Mouse (Mus musculus): ENCODE results near the gene Zbed4. TPM values are rescaled to one million over a fixed set of nuclear protein-coding genes. Genes with fewer than 3 reads are reported as not detected.

Zbed4 gene
- polyA plus RNA-seq, 1 experiment from 2014 or later: 18.4 TPM

Other genes starting within 250 kb of the Zbed4 start
- gene Zdhhc25, start 151.4 kb upstream of the Zbed4 start, polyA plus RNA-seq (2014; fragmentation: Nextera tagmentation; extraction: Ambion mirVana): not detected in 2 replicates
- gene Brd1, start 17.4 kb upstream of the Zbed4 start, polyA plus RNA-seq (2014; fragmentation: Nextera tagmentation; extraction: Ambion mirVana): 20.3 and 20.8 TPM in 2 replicates
- gene Alg12, start 67.7 kb downstream of the Zbed4 start, polyA plus RNA-seq (2014; fragmentation: Nextera tagmentation; extraction: Ambion mirVana): 9.0 and 10.0 TPM in 2 replicates
- gene Creld2, start 68.0 kb downstream of the Zbed4 start, polyA plus RNA-seq (2014; fragmentation: Nextera tagmentation; extraction: Ambion mirVana): 59.5 and 64.0 TPM in 2 replicates
- gene Pim3, start 110.5 kb downstream of the Zbed4 start, polyA plus RNA-seq (2014; fragmentation: Nextera tagmentation; extraction: Ambion mirVana): 52.1 and 61.0 TPM in 2 replicates
- 0.13 TPM in 1 of 2 replicates, not detected in the other for gene Ttll8, start 202.8 kb downstream of the Zbed4 start, polyA plus RNA-seq (2014; fragmentation: Nextera tagmentation; extraction: Ambion mirVana)
- 17.7 and 20.5 TPM in 2 replicates for gene Mlc1, start 227.3 kb downstream of the Zbed4 start, polyA plus RNA-seq (2014; fragmentation: Nextera tagmentation; extraction: Ambion mirVana)
- gene Mov10l1, start 231.2 kb downstream of the Zbed4 start, polyA plus RNA-seq (2014; fragmentation: Nextera tagmentation; extraction: Ambion mirVana): not detected in 2 replicates